Mouse (Mus musculus) spleen, adult 2 months (tissue): ENCODE results near the gene Ccdc121.

ENCODE experiments used
- CTCF ChIP-seq: fragments of 200-500 bp; IDR thresholded peaks from 2 replicates; pipeline ENCODE4 v1.5.1; 2011; ENCODE audit warnings: mild to moderate bottlenecking, inconsistent platforms; ENCODE audit not compliant: insufficient read depth, insufficient read length, insufficient replicate concordance; ENCODE audit errors: extremely low read depth
- POLR2A ChIP-seq: fragments of 200-500 bp; IDR thresholded peaks from 2 replicates; pipeline ENCODE4 v1.6.1; 2011; ENCODE audit warnings: low read depth, low read length, inconsistent platforms

GRCm38 (mm10) chr1:181537627-181538525, 26.6 kb upstream of the Ccdc121 start:
- no peak for TF ChIP-seq POLR2A
- TF ChIP-seq CTCF, result no peak
